Mouse (Mus musculus) monocyte, adult 2 months (primary cell): Measurements from ENCODE around the gene Cadm4.

Source experiments
- DNase-seq, 2 experiments: peaks; one replicate each; pipeline ENCODE4 v3.0.0; 2022; ENCODE audit warnings: low spot score in 2 of 2, low read depth in 1 of 2

Cadm4 gene

DNA sequence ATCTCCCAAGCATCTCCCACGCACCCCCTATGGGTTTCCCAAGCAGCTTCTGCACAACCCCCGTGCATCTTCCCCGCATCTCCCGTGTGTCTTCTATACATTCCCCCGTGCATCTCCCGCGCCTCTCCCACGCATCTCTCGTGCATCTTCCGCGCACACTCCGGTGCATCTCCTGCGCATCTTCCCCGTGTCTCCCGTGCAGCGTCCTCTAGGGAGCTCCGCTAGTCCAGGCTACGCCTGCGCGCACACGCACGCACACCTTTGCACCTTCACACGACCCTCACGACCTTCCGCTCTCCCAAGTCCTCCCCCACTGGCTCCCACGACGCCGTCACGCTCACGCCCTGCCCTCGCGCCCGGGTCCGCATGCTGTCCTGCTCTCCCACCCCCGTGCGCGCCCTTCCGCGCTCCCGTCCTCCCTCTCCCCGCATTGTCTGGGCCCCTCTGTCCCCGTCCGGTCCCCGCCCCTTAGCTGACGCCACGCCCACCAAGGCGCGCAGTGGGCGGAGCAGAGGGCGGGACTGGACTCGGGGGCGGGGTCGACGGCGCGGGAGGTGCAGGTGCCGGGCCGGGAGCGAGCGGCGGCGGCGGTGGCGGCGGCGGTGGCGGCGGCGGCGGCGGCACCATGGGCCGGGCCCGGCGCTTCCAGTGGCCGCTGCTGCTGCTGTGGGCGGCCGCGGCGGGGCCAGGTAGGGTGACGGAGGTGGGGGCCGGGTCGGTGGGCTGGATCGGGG, at the start of gene Cadm4:
Cadm4 (plus strand) TSS at position 550 of the 734 bp plus-strand sequence.
- DNase-seq = peak in 1 of 2 experiments; percentile 26

GRCm38 (mm10) chr7:24435305-24435704, 46.5 kb upstream of the Cadm4 start:
- no peak for DNase-seq

DNA sequence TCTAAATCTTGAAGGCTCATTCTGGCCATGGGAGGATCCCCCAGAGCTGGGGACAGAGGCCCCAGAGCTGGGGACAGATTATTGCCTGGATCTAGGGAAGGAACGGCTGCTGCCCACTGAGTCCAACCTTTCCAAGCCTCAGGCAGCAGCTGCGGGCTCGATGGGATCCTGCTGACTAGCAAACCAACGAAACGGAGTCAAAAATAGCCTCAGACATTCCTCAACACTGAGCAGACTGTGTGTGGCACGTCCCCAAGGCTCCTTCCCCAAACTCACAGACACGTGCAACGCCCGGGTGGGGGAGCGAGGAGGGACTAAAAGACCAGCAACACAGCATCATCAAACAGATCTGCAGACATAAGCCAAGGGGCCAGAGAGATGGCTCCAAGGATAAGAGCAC, 43.8 kb upstream of the Cadm4 start:
- no peak for DNase-seq

DNA sequence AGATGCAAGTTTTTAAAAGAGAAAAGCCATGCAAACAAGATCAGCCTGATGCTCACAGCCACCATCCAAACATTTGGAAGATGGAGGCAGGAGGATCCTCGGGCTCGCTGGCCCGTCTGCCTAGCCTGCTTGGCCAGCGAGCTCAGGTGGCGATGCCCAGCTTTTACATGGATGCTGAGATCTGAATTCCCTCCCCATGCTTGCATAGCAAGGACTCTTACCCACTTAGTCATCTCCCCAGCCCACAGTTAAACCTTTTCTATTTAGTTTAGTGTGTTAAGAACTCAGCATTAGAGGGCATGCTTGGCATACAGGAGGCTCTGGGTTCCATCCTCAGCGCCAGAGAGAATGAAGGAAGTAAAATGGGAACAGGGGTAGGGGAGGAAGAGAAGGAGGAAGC, 42.6 kb upstream of the Cadm4 start:
- DNase-seq = no peak

- no peak for DNase-seq
Observed at GRCm38 (mm10) chr7:24439891-24440290, 41.9 kb upstream of the Cadm4 start.

DNA sequence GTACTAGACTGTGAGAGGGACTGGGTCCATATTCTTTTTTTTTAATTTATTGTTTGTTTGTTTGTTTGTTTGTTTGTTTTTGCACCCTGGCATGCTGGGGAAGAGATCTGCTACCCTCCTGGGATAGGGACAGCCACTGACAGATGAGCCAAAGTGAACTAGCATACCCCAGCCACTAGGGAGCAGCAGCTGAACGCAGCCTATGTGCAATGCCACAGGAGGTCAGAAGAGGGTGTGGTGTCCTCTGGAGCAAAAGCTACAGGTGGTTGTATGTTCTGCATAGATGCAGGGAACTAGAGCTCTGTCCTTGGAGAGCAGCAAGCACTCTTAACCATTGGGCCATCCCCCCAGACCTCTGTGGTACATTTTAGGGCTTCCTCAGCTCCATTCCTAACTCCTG, 40.0 kb upstream of the Cadm4 start:
- DNase-seq = peak in 1 of 2 experiments; percentile 75

- peak; percentile 83 to 84 for DNase-seq
Observed at GRCm38 (mm10) chr7:24442313-24442712, 39.5 kb upstream of the Cadm4 start.

GRCm38 (mm10) chr7:24445266-24445926, 36.4 kb upstream of the Cadm4 start:
- peak; percentile 77 to 80 for DNase-seq

GRCm38 (mm10) chr7:24446697-24447340, 35.0 kb upstream of the Cadm4 start:
- DNase-seq = no peak

- no peak for DNase-seq
Observed at GRCm38 (mm10) chr7:24448782-24449517, 32.9 kb upstream of the Cadm4 start.

- no peak for DNase-seq
Observed at GRCm38 (mm10) chr7:24450585-24451017, 31.2 kb upstream of the Cadm4 start.

GRCm38 (mm10) chr7:24451855-24452311, 29.9 kb upstream of the Cadm4 start, which contains the start of gene Irgc1:
TSS of gene Irgc1 (minus strand) at chr7:24452297.
- no peak for DNase-seq

- DNase-seq = no peak
Observed at GRCm38 (mm10) chr7:24454199-24454598, 27.6 kb upstream of the Cadm4 start.

- DNase-seq = no peak
Observed at GRCm38 (mm10) chr7:24455726-24456125, 26.1 kb upstream of the Cadm4 start.

DNA sequence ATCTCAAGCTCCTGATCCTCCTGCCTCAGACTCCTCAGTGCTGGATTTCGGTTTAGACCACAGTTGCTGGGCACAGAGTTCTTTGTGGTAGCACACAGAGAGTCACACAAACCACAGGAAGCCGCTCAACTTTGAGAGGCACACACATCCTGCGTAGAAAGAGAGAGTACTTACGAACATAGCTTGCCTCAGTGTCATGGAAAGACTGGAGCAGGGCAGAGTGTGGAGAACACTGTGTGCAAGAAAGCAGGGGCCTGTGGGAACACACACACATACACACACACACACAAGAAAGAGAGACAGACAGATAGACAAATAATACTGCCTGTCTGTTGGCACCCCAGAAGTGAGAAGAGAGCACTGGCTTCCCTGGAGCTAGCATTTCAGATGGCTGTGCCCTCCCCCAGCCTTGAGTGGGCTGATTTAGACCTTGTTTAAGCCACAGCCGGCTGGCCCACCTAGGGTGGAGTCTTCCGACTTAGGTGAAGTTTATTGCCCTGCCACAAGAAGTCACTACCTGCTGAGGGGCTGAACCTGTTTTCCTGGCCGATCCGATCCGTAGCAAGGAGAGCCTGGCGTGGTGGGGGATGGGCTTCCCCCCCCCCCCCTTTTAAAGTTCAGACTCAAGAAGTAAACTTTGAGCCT, 24.0 kb upstream of the Cadm4 start:
- peak in 1 of 2 experiments; percentile 40 for DNase-seq

DNA sequence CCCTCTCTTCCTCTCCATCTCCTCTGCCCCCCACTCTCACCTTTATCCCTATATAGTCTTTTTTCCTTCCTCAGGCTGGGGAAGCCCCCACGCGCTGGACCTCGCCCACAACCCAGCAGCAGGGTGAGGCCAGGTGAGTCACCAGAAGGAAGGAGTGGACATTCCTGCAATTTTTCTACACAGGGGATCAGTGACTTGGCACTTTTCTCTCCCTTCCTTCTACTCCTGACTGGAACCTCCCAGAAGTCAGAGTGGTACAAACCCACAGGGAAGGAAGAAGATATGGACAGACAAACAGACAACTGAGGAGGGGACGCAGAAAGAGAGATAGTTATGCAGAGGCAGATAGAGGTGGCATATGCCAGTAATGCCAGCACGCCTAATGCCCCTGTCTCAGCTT, 22.4 kb upstream of the Cadm4 start:
- DNase-seq = no peak

DNA sequence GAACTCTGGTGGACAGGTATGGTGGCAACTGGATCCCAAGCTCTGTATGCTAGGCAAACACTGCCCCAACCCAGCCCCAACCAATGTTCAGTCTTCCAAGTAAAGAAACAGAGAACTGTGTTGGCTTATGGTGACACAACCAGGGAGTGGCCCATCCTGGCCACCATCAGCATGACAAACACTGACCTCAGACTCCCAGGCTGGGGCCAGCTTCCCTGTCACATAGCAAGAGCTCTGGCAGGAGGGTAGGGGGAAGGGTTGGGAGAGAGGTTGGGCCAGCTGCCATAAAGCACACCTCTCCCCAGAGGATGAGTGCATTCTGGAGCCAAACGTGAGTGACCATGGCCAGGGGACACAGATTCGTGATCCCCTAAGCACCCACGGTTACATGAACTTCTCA, 22.0 kb upstream of the Cadm4 start:
- DNase-seq = peak; percentile 65 to 71

DNA sequence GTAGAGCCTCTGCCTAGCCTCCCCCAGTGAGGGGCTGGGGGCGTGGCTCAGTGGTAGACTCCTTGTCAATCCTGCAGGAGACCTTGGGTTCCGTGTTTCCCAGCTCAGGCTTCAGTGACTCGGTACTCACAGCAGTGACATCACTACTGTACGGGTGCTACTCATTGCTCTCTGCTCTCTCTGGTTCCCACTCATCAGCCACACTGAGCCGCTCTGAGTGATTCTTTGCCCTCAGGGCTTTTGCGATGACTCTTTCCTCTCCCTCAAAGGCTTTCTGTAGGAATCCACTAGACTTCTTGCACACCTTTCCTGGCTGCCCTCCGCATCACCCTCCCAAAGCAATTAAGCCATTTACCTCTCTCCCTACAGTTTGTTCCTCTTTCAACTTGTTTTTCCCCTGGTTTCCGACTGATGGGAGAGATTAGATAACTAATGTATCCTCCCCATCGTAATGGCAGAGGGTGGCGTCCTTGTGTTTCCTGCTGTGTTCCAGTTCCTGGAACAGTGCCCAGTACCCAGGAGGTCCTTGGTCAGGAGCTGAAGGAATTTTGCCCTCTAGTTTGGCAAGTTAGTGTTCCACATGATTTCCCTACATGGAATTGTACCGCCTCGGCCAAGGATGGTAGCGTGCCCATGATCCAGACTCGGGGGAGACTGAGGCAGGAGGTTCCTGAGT, 20.3 kb upstream of the Cadm4 start:
- peak in 1 of 2 experiments; percentile 48 for DNase-seq

DNA sequence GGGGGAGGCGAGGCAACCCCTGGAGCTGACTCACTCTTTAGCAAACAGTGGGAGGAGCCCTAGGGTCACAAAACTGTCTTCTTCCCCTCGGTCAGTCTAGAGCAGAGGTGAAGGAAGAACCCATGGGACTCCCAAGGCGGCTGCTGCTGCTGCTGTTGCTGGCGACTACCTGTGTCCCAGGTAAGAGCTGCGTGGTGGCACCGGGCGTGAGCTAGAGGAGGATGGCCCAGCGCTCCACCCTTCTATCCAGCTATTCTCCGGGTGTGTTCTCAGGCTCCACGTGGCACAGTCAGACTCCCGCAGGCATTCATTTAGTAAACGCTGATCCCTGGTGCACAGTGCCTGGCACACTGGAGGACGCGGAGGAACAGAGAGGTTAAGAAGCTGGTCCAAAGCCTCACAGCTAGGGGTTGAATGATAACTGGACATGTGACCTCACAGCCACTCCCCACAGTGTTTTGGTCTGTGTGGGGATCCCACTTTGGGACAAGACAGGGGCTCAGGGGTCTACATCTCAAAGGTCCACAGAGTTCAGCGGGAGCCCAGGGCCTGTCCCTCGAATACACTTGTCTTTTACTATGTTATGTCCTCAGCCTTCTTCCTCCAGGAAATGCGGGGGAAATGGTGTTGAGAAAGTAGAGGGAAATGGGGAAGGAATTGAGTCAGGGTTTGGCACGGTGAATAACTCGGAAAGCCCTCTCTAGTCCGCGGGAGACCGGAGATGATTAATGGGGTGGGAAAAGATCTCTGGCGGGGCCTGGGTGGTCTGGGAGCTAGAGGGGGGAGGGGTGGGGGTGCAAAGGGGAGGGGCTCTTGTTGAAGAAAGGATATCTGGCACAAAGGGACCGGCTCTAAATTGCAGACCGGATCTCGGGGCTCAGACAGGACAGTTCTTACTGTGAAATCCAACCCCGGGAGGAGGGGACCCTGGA, 19.2 kb upstream of the Cadm4 start, which contains the start of gene Plaur:
Plaur (plus strand) TSS at position 97 of the 932 bp plus-strand sequence.
- peak in 1 of 2 experiments; percentile 76 for DNase-seq
